Mouse (Mus musculus): Measurements from ENCODE around the gene Hnrnph1. TPM values are rescaled to one million over a fixed set of nuclear protein-coding genes. Genes with fewer than 3 reads are reported as not detected.

The Hnrnph1 gene
- total RNA-seq, 2 experiments from 2014 or later, result 201 to 225 TPM

- intact Hi-C loops (cut with DNase I), result no loop called here
- no peak for DNase-seq (ENCODE audit: low spot score in 2 of 2)
Measured at GRCm38 (mm10) chr11:50370969-50371368, 5.8 kb upstream of the Hnrnph1 start.

GRCm38 (mm10) chr11:50371399-50371841 is 5.4 kb upstream of the Hnrnph1 start:
- intact Hi-C loops (cut with DNase I), result no loop called here
- DNase-seq (ENCODE audit: low spot score in 2 of 2), result peak; percentile 46 to 58

DNA sequence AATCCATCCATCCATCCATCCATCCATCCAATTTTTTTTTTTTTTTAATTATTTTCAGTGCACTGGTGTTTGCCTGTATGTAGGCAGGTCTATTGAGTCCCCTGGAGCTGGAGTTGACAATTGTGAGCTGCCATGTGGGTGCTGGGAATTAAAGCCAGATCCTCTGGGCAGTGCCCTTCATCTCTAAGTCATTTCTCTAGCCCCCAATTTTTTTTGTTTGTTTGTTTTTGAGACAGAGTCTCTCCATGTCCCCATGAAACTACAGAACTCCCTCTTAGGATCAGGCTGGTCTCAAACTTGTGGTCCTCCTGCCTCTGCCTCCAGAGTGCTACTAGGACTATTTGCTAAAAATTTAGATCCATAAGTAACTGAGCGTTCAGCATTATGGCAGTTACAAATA is 4.9 kb upstream of the Hnrnph1 start:
- no peak for DNase-seq (ENCODE audit: low spot score in 2 of 2)
- intact Hi-C loops (cut with DNase I), result no loop called here

- intact Hi-C loops (cut with DNase I), result no loop called here
- DNase-seq (ENCODE audit: low spot score in 2 of 2), result no peak
Measured at GRCm38 (mm10) chr11:50373086-50373485, 3.7 kb upstream of the Hnrnph1 start.

- no peak for DNase-seq (ENCODE audit: low spot score in 2 of 2)
- intact Hi-C loops (cut with DNase I), result no loop called here
Measured at GRCm38 (mm10) chr11:50373621-50374020, 3.2 kb upstream of the Hnrnph1 start.

DNA sequence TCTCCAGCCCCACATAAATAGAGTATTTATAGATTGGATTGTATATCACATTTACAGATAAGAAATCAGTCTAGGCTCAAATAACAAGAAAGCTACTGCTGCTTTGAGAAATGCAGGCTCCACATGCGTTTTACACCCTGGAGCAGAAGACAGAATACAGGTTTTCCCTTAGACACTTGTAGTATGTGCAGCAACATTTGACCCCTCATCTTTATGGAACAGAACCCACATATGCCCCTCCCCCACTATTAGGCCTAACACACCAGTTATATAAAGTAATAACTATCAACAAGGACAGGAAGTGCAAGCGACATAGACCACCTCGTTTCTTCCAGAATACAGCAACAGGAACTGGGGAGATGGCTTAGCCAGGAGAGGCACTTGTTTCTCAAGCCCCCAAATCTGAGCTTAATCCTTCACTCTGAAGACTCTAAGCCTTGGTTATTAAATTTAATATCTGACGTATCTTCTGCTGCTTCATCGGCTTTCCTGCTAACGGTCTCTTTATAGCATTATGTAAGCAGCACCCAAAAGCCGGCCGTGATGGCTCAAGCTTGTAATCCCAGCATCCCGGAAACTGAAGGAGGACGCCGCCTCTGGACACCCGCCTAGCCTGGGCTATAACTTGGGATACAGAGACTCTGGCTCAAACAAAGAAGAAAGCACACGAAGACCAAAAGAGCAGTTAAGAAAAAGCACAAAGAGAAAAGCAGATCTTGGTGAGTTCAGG is 2.3 kb upstream of the Hnrnph1 start:
- no peak for DNase-seq (ENCODE audit: low spot score in 2 of 2)
- intact Hi-C loops (cut with DNase I), result no loop called here

- intact Hi-C loops (cut with DNase I), result no loop called here
Measured at GRCm38 (mm10) chr11:50375421-50375820, 1.4 kb upstream of the Hnrnph1 start.

GRCm38 (mm10) chr11:50376156-50376790 is 517 bp upstream of the Hnrnph1 start:
- DNase-seq (ENCODE audit: low spot score in 2 of 2), result no peak

More at GRCm38 (mm10) chr11:50375421-50375820, 1.4 kb upstream of the Hnrnph1 start:
- no peak for DNase-seq (ENCODE audit: low spot score in 2 of 2)

DNA sequence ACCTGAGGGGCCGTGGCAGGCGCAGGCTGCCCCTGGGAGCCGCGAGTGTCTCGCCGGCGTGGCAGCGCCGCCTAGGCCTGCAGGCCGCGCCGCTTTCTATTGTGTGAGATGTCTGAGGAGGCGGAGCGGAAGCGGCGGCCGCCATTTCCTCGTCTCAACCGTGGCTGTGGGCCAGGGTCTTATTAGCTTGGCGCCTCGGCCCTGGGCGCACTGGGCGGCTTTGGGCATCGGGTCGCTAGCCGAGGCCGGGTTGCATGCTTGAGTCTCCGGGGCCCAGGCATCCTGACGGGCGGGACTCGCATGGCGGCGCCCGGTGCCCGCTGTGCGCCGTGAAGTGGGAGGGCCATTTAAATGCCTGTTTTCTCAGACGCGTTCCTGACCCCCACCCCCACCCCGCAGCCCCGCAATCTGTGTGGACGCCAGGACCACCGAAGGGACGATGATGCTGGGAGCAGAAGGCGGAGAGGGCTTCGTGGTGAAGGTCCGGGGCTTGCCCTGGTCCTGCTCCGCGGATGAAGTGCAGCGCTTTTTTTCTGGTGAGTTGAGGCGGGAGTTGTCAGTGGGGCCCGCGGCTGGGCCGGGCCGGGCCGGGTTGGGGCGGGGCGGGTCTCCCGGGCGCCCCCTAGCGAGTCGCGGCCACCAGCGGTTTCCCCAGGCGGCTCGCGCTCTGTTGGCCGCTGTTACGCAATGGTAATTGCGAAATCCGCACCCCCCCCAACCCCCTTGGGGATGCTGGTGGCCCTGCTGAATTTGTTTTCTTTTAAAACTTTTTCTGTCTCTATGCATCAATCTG is 1.3 kb downstream of the Hnrnph1 start:
- peak; percentile 72 to 84 for DNase-seq (ENCODE audit: low spot score in 2 of 2)
- intact Hi-C loops (cut with DNase I), result no loop called here

More at GRCm38 (mm10) chr11:50376156-50376790, 517 bp upstream of the Hnrnph1 start:
- intact Hi-C loops (cut with DNase I), result no loop called here

DNA sequence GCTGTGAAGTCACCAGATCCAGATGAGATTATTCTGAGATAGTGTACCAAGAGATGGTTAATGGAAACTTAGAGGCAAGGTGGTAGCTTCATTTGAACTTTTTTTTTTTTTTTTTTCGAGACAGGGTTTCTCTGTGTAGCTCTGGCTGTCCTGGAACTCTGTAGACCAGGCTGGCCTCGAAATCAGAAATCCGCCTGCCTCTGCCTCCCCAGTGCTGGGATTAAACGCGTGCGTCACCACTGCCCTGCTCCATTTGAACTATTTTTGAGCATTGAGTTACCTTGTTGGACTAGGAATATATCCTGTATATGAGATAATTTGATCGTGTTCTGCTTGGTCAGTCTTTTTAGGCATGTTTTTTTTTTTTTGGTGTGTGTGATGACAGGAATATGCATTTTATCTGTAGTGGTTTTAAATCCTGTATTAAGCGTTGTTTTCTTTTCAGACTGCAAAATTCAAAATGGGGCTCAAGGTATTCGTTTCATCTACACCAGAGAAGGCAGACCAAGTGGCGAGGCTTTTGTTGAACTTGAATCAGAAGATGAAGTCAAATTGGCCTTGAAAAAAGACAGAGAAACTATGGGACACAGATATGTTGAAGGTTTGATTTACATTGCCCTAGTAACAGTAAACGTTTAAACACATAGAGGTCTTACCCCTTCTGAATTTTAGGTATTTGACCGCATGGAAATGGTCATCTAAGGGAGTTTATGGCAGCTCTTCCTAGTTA is 2.4 kb downstream of the Hnrnph1 start:
- intact Hi-C loops (cut with DNase I), result no loop called here
- no peak for DNase-seq (ENCODE audit: low spot score in 2 of 2)

GRCm38 (mm10) chr11:50381311-50381710 is 4.5 kb downstream of the Hnrnph1 start:
- intact Hi-C loops (cut with DNase I), result no loop called here
- no peak for DNase-seq (ENCODE audit: low spot score in 2 of 2)

DNA sequence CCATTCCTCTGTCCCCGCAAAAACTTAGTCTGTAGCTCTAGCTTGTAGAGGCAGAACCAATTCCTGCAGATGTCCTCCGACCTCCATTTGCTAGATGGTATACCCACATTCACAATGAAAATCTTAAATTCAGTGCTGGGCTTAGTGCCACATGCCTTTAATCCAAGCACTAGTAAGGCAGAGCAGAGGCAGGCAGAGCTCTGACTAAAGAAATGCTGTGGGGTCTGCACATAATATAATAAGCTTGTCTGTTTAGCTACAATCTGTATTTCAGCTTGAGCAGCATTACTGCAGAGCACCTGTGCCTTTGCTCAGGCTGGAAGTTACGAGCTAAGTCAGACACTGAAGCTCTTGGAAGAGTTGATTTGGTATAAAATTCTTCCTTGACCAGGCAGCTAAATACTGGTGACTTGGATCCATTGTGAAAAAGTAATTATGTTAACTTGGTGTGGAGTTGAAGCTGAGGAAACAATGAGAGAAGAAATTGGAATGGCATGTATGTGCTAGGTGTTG is 10.4 kb downstream of the Hnrnph1 start:
- intact Hi-C loops (cut with DNase I), result no loop called here

GRCm38 (mm10) chr11:50387697-50388096 is 10.9 kb downstream of the Hnrnph1 start:
- intact Hi-C loops (cut with DNase I), result no loop called here
- DNase-seq (ENCODE audit: low spot score in 2 of 2), result no peak

More for the DNA sequence above, 10.4 kb downstream of the Hnrnph1 start:
- no peak for DNase-seq (ENCODE audit: low spot score in 2 of 2)

DNA sequence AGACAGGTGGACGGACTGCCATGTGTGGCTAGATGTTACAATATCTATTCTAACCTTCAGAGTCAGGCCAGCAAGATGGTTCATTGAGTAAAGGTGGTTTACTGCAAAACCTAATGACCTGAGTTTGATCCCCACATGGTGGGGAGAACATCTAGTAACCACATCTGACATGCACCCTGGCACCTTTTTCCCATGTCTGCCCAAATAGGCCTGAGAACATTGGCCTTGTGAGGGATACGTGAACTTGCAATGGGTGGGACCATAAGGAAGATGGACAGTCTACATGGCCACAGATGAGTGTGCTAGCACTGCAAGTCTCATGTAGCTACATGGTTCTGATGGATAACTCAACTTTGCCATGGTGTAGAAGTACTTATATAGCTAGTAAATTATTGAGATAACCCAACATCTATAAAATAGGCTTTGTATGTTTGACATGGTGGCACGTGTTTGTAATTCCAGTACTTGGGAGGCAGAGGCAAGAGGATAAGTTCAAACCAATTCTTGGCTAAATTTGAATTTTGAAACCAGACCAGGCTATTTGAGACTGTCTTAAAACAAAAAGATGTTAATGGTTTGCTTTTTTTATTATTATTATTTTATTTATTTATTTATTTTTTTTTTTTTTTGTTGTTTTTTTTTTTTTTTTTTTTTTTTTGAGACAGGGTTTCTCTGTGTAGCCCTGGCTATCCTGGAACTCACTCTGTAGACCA is 11.6 kb downstream of the Hnrnph1 start:
- intact Hi-C loops (cut with DNase I), result no loop called here
- DNase-seq (ENCODE audit: low spot score in 2 of 2), result no peak

DNA sequence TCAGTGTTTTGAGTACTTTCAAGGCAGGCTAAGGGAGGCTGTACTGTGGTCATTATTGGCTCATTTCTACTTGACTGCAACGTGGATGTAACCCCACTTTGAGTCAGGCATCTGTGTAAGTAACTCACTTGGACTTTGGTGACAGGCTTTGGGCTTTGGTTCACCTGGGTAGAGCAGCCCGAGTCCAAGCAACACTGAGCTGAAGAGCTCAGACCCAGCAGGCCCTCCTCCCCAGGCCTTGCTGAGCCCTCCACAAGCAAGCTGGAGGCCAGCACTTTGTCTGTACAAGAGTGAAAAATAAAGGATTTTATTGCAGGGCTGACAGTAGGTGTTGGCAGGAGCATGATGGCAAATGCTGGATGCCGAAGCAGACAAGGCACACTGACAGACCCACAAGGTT is 12.2 kb downstream of the Hnrnph1 start:
- no peak for DNase-seq (ENCODE audit: low spot score in 2 of 2)
- intact Hi-C loops (cut with DNase I), result no loop called here

- intact Hi-C loops (cut with DNase I), result no loop called here
- no peak for DNase-seq (ENCODE audit: low spot score in 2 of 2)
Measured at GRCm38 (mm10) chr11:50389616-50390015, 12.8 kb downstream of the Hnrnph1 start.

GRCm38 (mm10) chr11:50391272-50391960 is 14.6 kb downstream of the Hnrnph1 start:
- intact Hi-C loops (cut with DNase I), result no loop called here
- DNase-seq (ENCODE audit: low spot score in 2 of 2), result no peak

- DNase-seq (ENCODE audit: low spot score in 2 of 2), result no peak
- intact Hi-C loops (cut with DNase I), result no loop called here
Measured at GRCm38 (mm10) chr11:50393306-50393705, 16.5 kb downstream of the Hnrnph1 start.
